Mouse (Mus musculus) megakaryocyte progenitor cell, adult 5-6 weeks (primary cell): ENCODE measurements around the gene Dnah2. TPM values are rescaled to one million over a fixed set of nuclear protein-coding genes. Genes with fewer than 3 reads are reported as not detected.

Experiments used
- ATAC-seq: replicated peaks from 2 replicates; pipeline ENCODE4 v1.8.0; 2016; ENCODE audit warnings: mild to moderate bottlenecking, moderate TSS enrichment, inconsistent platforms; ENCODE audit not compliant: poor library complexity
- total RNA-seq, 2 experiments: library from RNA; stranded (forward) in 1 of 2; stranded (reverse) in 1 of 2; fragments of 157-497, 149-512 nt in 1 of 2; fragments of 200-1000 nt in 1 of 2; gene quantifications; 2 replicates each; pipeline versions ENCODE4 v1.2.3 to v1.2.4; 2015 to 2017

The Dnah2 gene
- total RNA-seq, 2 experiments from 2014 or later = not detected

DNA sequence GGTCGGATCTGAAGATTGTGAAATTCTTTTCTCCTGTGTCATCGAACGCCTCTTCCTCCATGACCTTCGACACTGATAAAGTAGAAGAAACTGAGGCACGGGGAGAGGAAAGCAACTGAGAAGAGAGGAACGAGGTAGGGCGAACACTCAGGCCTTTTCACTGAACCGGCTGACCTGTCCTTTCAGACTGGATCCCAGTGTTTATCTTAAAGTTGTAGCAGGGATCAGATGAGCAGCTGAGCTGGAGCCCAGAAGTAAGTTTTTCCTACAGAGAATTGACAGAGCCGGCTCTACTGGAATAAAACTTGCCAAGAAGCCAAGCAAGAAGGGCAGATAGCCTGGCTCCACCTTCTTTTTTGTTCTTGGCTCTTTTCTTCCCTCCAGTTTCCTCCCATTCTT, 178.1 kb downstream of the Dnah2 start:
- ATAC-seq = no peak

Other genes with a start within 250 kb of the Dnah2 start
- 30.5 and 49.5 TPM in 2 replicates for gene Cntrob, start 225.3 kb downstream of the Dnah2 start, total RNA-seq (2015)
- 26.9 and 29.8 TPM in 2 replicates for gene Cntrob, start 225.3 kb downstream of the Dnah2 start, total RNA-seq (2017)
- gene Trappc1, start 225.1 kb downstream of the Dnah2 start, total RNA-seq (2015) = 117 and 136 TPM in 2 replicates
- 87.2 and 103 TPM in 2 replicates for gene Trappc1, start 225.1 kb downstream of the Dnah2 start, total RNA-seq (2017)
- 0.07 and 0.34 TPM in 2 replicates for gene Kcnab3, start 222.9 kb downstream of the Dnah2 start, total RNA-seq (2015)
- gene Kcnab3, start 222.9 kb downstream of the Dnah2 start, total RNA-seq (2017) = 0.14 TPM in 1 of 2 replicates, not detected in the other
- 4.3 and 6.2 TPM in 2 replicates for gene Rnf227, start 208.6 kb downstream of the Dnah2 start, total RNA-seq (2015)
- gene Rnf227, start 208.6 kb downstream of the Dnah2 start, total RNA-seq (2017) = 5.1 and 7.1 TPM in 2 replicates
- gene Chd3, start 179.7 kb downstream of the Dnah2 start, total RNA-seq (2015) = 17.0 and 22.4 TPM in 2 replicates
- 19.9 and 38.2 TPM in 2 replicates for gene Chd3, start 179.7 kb downstream of the Dnah2 start, total RNA-seq (2017)
- gene Naa38, start 153.6 kb downstream of the Dnah2 start, total RNA-seq (2015) = 114 and 125 TPM in 2 replicates
- 146 and 205 TPM in 2 replicates for gene Naa38, start 153.6 kb downstream of the Dnah2 start, total RNA-seq (2017)
- gene Cyb5d1, start 153.5 kb downstream of the Dnah2 start, total RNA-seq (2015) = 15.4 and 16.6 TPM in 2 replicates
- gene Cyb5d1, start 153.5 kb downstream of the Dnah2 start, total RNA-seq (2017) = 34.2 and 50.3 TPM in 2 replicates
- gene Tmem88, start 150.9 kb downstream of the Dnah2 start, total RNA-seq (2015) = 0.07 and 0.42 TPM in 2 replicates
- 0.12 TPM in 1 of 2 replicates, not detected in the other for gene Tmem88, start 150.9 kb downstream of the Dnah2 start, total RNA-seq (2017)
- gene Kdm6b, start 135.4 kb downstream of the Dnah2 start, total RNA-seq (2015) = 10.4 and 11.7 TPM in 2 replicates
- 1.8 and 2.9 TPM in 2 replicates for gene Kdm6b, start 135.4 kb downstream of the Dnah2 start, total RNA-seq (2017)
- 0.15 TPM in 1 of 2 replicates, not detected in the other for gene Efnb3, start 11.1 kb upstream of the Dnah2 start, total RNA-seq (2015)
- 0.24 and 0.33 TPM in 2 replicates for gene Efnb3, start 11.1 kb upstream of the Dnah2 start, total RNA-seq (2017)
- gene Wrap53, start 31.1 kb upstream of the Dnah2 start, total RNA-seq (2015) = 16.2 and 18.3 TPM in 2 replicates
- gene Wrap53, start 31.1 kb upstream of the Dnah2 start, total RNA-seq (2017) = 6.2 and 6.9 TPM in 2 replicates
- gene Trp53, start 31.2 kb upstream of the Dnah2 start, total RNA-seq (2015) = 124 and 173 TPM in 2 replicates
- gene Trp53, start 31.2 kb upstream of the Dnah2 start, total RNA-seq (2017) = 65.1 and 65.6 TPM in 2 replicates
- gene Atp1b2, start 56.8 kb upstream of the Dnah2 start, total RNA-seq (2015) = 19.6 and 44.5 TPM in 2 replicates
- gene Atp1b2, start 56.8 kb upstream of the Dnah2 start, total RNA-seq (2017) = 2.0 and 4.0 TPM in 2 replicates
- not detected in 2 replicates for gene Shbg, start 68.8 kb upstream of the Dnah2 start, total RNA-seq (2015)
- not detected in 2 replicates for gene Shbg, start 68.8 kb upstream of the Dnah2 start, total RNA-seq (2017)
- gene Sat2, start 72.9 kb upstream of the Dnah2 start, total RNA-seq (2015) = not detected in 2 replicates
- gene Sat2, start 72.9 kb upstream of the Dnah2 start, total RNA-seq (2017) = 0.37 and 1.5 TPM in 2 replicates
- 27.3 and 43.5 TPM in 2 replicates for gene Fxr2, start 83.9 kb upstream of the Dnah2 start, total RNA-seq (2015)
- gene Fxr2, start 83.9 kb upstream of the Dnah2 start, total RNA-seq (2017) = 35.5 and 41.5 TPM in 2 replicates
- gene Sox15, start 106.2 kb upstream of the Dnah2 start, total RNA-seq (2015) = not detected in 2 replicates
- gene Sox15, start 106.2 kb upstream of the Dnah2 start, total RNA-seq (2017) = 0.95 TPM in 1 of 2 replicates, not detected in the other
- gene Mpdu1, start 113.5 kb upstream of the Dnah2 start, total RNA-seq (2015) = 28.6 and 37.5 TPM in 2 replicates
- 55.0 and 55.5 TPM in 2 replicates for gene Mpdu1, start 113.5 kb upstream of the Dnah2 start, total RNA-seq (2017)
- 33.1 and 39.3 TPM in 2 replicates for gene Cd68, start 117.0 kb upstream of the Dnah2 start, total RNA-seq (2015)
- gene Cd68, start 117.0 kb upstream of the Dnah2 start, total RNA-seq (2017) = 15.5 and 25.0 TPM in 2 replicates
- 1,029 and 1,055 TPM in 2 replicates for gene Eif4a1, start 123.3 kb upstream of the Dnah2 start, total RNA-seq (2015)
- gene Eif4a1, start 123.3 kb upstream of the Dnah2 start, total RNA-seq (2017) = 1,055 and 1,141 TPM in 2 replicates
- 140 and 145 TPM in 2 replicates for gene Senp3, start 133.0 kb upstream of the Dnah2 start, total RNA-seq (2015)
- gene Senp3, start 133.0 kb upstream of the Dnah2 start, total RNA-seq (2017) = 108 and 123 TPM in 2 replicates
- gene Tnfsf13, start 136.7 kb upstream of the Dnah2 start, total RNA-seq (2015) = 28.5 and 31.9 TPM in 2 replicates
- gene Tnfsf13, start 136.7 kb upstream of the Dnah2 start, total RNA-seq (2017) = 49.4 and 53.7 TPM in 2 replicates
- gene Tnfsf12, start 146.7 kb upstream of the Dnah2 start, total RNA-seq (2015) = 0.88 and 2.0 TPM in 2 replicates
- 0.75 and 1.0 TPM in 2 replicates for gene Tnfsf12, start 146.7 kb upstream of the Dnah2 start, total RNA-seq (2017)
- 7.5 and 9.4 TPM in 2 replicates for gene Tnfsfm13, start 147.0 kb upstream of the Dnah2 start, total RNA-seq (2015)
- gene Tnfsfm13, start 147.0 kb upstream of the Dnah2 start, total RNA-seq (2017) = 6.1 and 7.9 TPM in 2 replicates
- gene Polr2a, start 209.5 kb upstream of the Dnah2 start, total RNA-seq (2015) = 140 and 147 TPM in 2 replicates
- 21.0 and 34.4 TPM in 2 replicates for gene Polr2a, start 209.5 kb upstream of the Dnah2 start, total RNA-seq (2017)
- gene Slc35g3, start 212.9 kb upstream of the Dnah2 start, total RNA-seq (2015) = not detected in 2 replicates
- gene Slc35g3, start 212.9 kb upstream of the Dnah2 start, total RNA-seq (2017) = not detected in 2 replicates
- gene Zbtb4, start 216.8 kb upstream of the Dnah2 start, total RNA-seq (2015) = 1.3 and 1.5 TPM in 2 replicates
- 0.51 and 0.54 TPM in 2 replicates for gene Zbtb4, start 216.8 kb upstream of the Dnah2 start, total RNA-seq (2017)
- gene Chrnb1, start 246.8 kb upstream of the Dnah2 start, total RNA-seq (2015) = 0.24 and 1.6 TPM in 2 replicates
- 0.04 and 0.44 TPM in 2 replicates for gene Chrnb1, start 246.8 kb upstream of the Dnah2 start, total RNA-seq (2017)